Mouse (Mus musculus) small intestine, adult 2 months (tissue): ENCODE data around the gene Dennd4b. TPM values are rescaled to one million over a fixed set of nuclear protein-coding genes. Genes with fewer than 3 reads are reported as not detected.

ENCODE experiments used
- H3K27ac ChIP-seq: fragments of 200-500 bp; 2 replicates; pipeline ENCODE4 v1.5.1; 2012; ENCODE audit warnings: low read depth, low read length, control low read depth, inconsistent platforms; ENCODE audit not compliant: insufficient read depth
- H3K27me3 ChIP-seq: fragments of 200-500 bp; 2 replicates; pipeline ENCODE4 v1.6.1; 2012; ENCODE audit warnings: mild to moderate bottlenecking, moderate library complexity, low read length, inconsistent platforms; ENCODE audit not compliant: control insufficient read depth, insufficient read depth
- H3K36me3 ChIP-seq: fragments of 200-500 bp; 2 replicates; pipeline ENCODE4 v1.6.1; 2012; ENCODE audit warnings: mild to moderate bottlenecking, low read length, control low read depth, inconsistent platforms; ENCODE audit not compliant: control insufficient read depth, insufficient read depth
- H3K4me1 ChIP-seq: fragments of 200-500 bp; 2 replicates; pipeline ENCODE4 v1.6.1; 2012; ENCODE audit warnings: low read length, inconsistent platforms, mixed read lengths; ENCODE audit not compliant: control insufficient read depth, insufficient read depth, insufficient read length
- H3K4me3 ChIP-seq: fragments of 200-500 bp; 2 replicates; pipeline ENCODE4 v1.5.1; 2012; ENCODE audit warnings: low read depth, mild to moderate bottlenecking, control low read depth, inconsistent platforms, low read length, moderate library complexity
- CTCF ChIP-seq: fragments of 200-500 bp; IDR thresholded peaks from 2 replicates; pipeline ENCODE4 v1.5.1; 2012; ENCODE audit warnings: low read depth, mild to moderate bottlenecking, control low read depth, inconsistent platforms, low read length, moderate library complexity, mixed read lengths; ENCODE audit not compliant: insufficient replicate concordance, insufficient read length; ENCODE audit errors: extremely low read depth
- POLR2A ChIP-seq: fragments of 200-500 bp; IDR thresholded peaks from 2 replicates; pipeline ENCODE4 v1.6.1; 2012; ENCODE audit warnings: low read depth, mild to moderate bottlenecking, control low read depth, inconsistent platforms, low read length, moderate library complexity
- WGBS: fragments of 180-500 bp; shearing (Covaris S2); methylation state at CpG from one replicate; pipeline ENCODE4 v1.1.7; 2018; 5-methylcytosine and 5-hydroxymethylcytosine counted together
- polyA plus RNA-seq: library from polyadenylated mRNA; depleted of rRNA; stranded (reverse); fragments of >200 nt; gene quantifications from 2 replicates; pipeline ENCODE4 v1.2.3, GENCODE M21; 2012

Gene Dennd4b
- polyA plus RNA-seq, 1 experiment = 14.1 TPM

DNA sequence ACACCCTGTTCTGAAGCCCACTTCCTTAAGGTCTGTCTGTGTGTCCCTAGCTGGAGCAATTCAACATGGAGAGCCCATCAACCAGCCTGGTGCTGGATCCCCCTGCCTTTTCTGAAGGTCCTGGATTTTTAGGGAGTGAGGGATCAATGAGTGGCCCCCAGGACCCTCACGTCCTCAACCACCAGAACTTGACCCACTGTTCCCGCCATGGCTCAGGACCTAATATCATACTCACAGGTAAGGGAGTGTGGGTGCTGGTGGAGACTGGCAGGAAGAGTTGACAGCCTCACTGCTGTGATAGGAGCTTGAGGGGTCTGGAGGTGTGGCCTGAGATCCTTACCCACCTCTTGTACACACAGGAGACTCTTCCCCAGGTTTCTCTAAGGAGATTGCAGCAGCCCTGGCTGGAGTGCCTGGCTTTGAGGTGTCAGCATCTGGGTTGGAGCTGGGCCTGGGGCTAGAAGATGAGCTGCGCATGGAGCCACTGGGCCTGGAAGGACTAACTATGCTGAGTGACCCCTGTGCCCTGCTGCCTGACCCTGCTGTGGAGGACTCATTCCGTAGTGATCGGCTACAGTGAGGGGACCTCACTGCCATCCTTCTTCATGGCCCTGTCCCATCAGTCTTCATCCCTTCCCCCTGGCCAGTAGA is 1.7 kb upstream of the Dennd4b start:
- TF ChIP-seq POLR2A = no peak
- no peak for TF ChIP-seq CTCF
- peaks cover 44% of the 10 kb centered on the region for H3K36me3 ChIP-seq
- H3K27me3 ChIP-seq = no peaks in the 10 kb centered on the region
- no peak overlapping the region for H3K4me3 ChIP-seq
- WGBS = 96% methylated on average over 5 of the region's 5 CpGs
- H3K27ac ChIP-seq = no peak overlapping the region
- peaks cover 12% of the 10 kb centered on the region for H3K4me1 ChIP-seq

- no peaks in the 10 kb centered on the region for H3K27me3 ChIP-seq
- H3K27ac ChIP-seq = peak overlapping the region; percentile 12; the same call in 1 of the 2 replicates
Measured at GRCm38 (mm10) chr3:90264687-90265033, 325 bp upstream of the Dennd4b start.

GRCm38 (mm10) chr3:90265932-90266741 is 1.2 kb downstream of the Dennd4b start:
- Histone ChIP-seq H3K27me3 (no peaks in the 10 kb centered on the region), H3K36me3 (peaks cover 25% of the 10 kb centered on the region), H3K27ac (peak overlapping the region; percentile 87), H3K4me3 (peak overlapping the region; percentile 80), H3K4me1 (peaks cover 6% of the 10 kb centered on the region; the same call in 1 of the 2 replicates)
- TF ChIP-seq CTCF = no peak
- 0 out of 2 replicates have a peak, but pooled peaks have one; percentile 37 for TF ChIP-seq POLR2A
- 35% methylated on average over 16 of the region's 16 CpGs for WGBS

More at GRCm38 (mm10) chr3:90264687-90265033, 325 bp upstream of the Dennd4b start:
- 23% methylated on average over 10 of the region's 10 CpGs for WGBS
- H3K36me3 ChIP-seq = peaks cover 36% of the 10 kb centered on the region
- TF ChIP-seq POLR2A = no peak
- H3K4me1 ChIP-seq = peaks cover 6% of the 10 kb centered on the region; the same call in 1 of the 2 replicates
- H3K4me3 ChIP-seq = peak overlapping the region; percentile 80

GRCm38 (mm10) chr3:90266901-90267775 is 2.2 kb downstream of the Dennd4b start:
- H3K4me3 ChIP-seq = 0 out of 2 replicates have a peak overlapping the region, but pooled peaks have one; percentile 6
- no peaks in the 10 kb centered on the region for H3K27me3 ChIP-seq
- H3K27ac ChIP-seq = peak overlapping the region; percentile 55
- WGBS = 85% methylated on average over 20 of the region's 20 CpGs
- peaks cover 15% of the 10 kb centered on the region; the same call in 1 of the 2 replicates for H3K36me3 ChIP-seq
- TF ChIP-seq CTCF = no peak
- no peak for TF ChIP-seq POLR2A
- peaks cover 6% of the 10 kb centered on the region; the same call in 1 of the 2 replicates for H3K4me1 ChIP-seq

- Histone ChIP-seq H3K27me3 (no peaks in the 10 kb centered on the region), H3K4me1 (peaks cover 6% of the 10 kb centered on the region; the same call in 1 of the 2 replicates), H3K27ac (no peak overlapping the region), H3K4me3 (no peak overlapping the region), H3K36me3 (peaks cover 10% of the 10 kb centered on the region; the same call in 1 of the 2 replicates)
- TF ChIP-seq POLR2A (no peak), CTCF (no peak)
- WGBS = 96% methylated on average over 11 of the region's 11 CpGs
Measured at GRCm38 (mm10) chr3:90268190-90268589, 3.2 kb downstream of the Dennd4b start.

DNA sequence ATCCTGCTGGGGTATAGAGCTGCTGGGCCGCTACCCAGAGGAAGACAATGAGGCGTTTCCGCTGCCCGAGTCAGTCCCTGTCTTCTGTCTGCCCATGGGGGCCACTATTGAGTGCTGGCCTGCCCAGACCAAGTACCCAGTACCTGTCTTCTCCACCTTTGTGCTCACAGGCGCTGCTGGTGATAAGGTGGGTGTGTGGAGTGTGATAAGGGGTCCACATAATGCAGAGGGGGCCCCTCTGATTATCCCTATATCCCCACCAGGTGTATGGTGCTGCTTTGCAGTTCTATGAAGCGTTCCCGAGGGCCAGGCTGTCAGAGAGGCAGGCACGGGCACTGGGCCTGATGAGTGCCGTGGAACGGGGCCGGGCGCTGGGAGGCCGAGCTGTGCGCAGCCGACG is 4.0 kb downstream of the Dennd4b start:
- WGBS = 91% methylated on average over 16 of the region's 16 CpGs

More for the DNA sequence above, 4.0 kb downstream of the Dennd4b start:
- no peak overlapping the region for H3K27ac ChIP-seq
- peaks cover 6% of the 10 kb centered on the region; the same call in 1 of the 2 replicates for H3K36me3 ChIP-seq
- no peaks in the 10 kb centered on the region for H3K27me3 ChIP-seq
- H3K4me1 ChIP-seq = peaks cover 6% of the 10 kb centered on the region; the same call in 1 of the 2 replicates
- TF ChIP-seq POLR2A (no peak), CTCF (no peak)
- no peak overlapping the region for H3K4me3 ChIP-seq
